In genomic region chr19:53106952-53107351, GRCm38 (mm10) we compare ENCODE assay signal across 9 mouse cellular contexts. TPM values are rescaled to one million over a fixed set of nuclear protein-coding genes. Genes with fewer than 3 reads are reported as not detected.
DNase-seq lines count a peak whose midpoint lies in the region; ATAC-seq lines count a peak whose summit lies in the region.
"Had no signal": no experiment of that assay in that cellular context is flagged by ENCODE, and none has a peak within 500 bp of the region (broad histone marks: within the 10 kb centered on the region; RNA-seq: fewer than 3 reads in every experiment).

No protein-coding gene starts in this region.

- H3K36me3 ChIP-seq in midbrain, embryonic 11.5 days (ENCODE audit: control insufficient read depth, insufficient read depth, low read length) = no peaks in the 10 kb centered on the region
- H3K36me3 ChIP-seq in midbrain, embryonic 14.5 days (ENCODE audit: control insufficient read depth, insufficient read depth, low read length) = no peaks in the 10 kb centered on the region

- H3K4me1 ChIP-seq in midbrain, embryonic 11.5 days (ENCODE audit: control insufficient read depth, insufficient read depth, low read length) = peaks cover 3% of the 10 kb centered on the region; the same call in 1 of the 2 replicates
- no peaks in the 10 kb centered on the region for H3K4me1 ChIP-seq in midbrain, embryonic 14.5 days (ENCODE audit: control insufficient read depth, insufficient read depth, low read length)

- H3K4me3 ChIP-seq in midbrain, embryonic 11.5 days (ENCODE audit: low read depth, low read length) = no peak overlapping the region
- no peak overlapping the region for H3K4me3 ChIP-seq in midbrain, embryonic 14.5 days (replicated peaks; ENCODE audit: low read depth, low read length)
- H3K4me3 ChIP-seq: erythroblast, embryonic 14.5 days had no signal

- no peak overlapping the region for H3K9ac ChIP-seq in midbrain, embryonic 11.5 days (ENCODE audit: low read length)
- no peak overlapping the region for H3K9ac ChIP-seq in midbrain, embryonic 14.5 days (replicated peaks; ENCODE audit: low read length)

- no peaks in the 10 kb centered on the region; the same call in 1 of the 2 replicates for H3K27me3 ChIP-seq in midbrain, embryonic 11.5 days (ENCODE audit: control insufficient read depth, insufficient read depth, low read length)
- no peaks in the 10 kb centered on the region for H3K27me3 ChIP-seq in midbrain, embryonic 14.5 days (ENCODE audit: control insufficient read depth, insufficient read depth, low read length)

- H3K4me2 ChIP-seq in midbrain, embryonic 11.5 days = no peak overlapping the region
- no peak overlapping the region for H3K4me2 ChIP-seq in midbrain, embryonic 14.5 days (ENCODE audit: low read length)

- H3K27ac ChIP-seq in midbrain, embryonic 11.5 days (ENCODE audit: low read depth, low read length) = no peak overlapping the region
- no peak overlapping the region for H3K27ac ChIP-seq in midbrain, embryonic 14.5 days (replicated peaks; ENCODE audit: low read depth, low read length)

- DNase-seq in frontal cortex, adult 2 months (ENCODE audit: extremely low spot score in 1 of 2, low spot score in 1 of 2) = peak; percentile 16 to 49
- DNase-seq in frontal cortex, postnatal 14 days (ENCODE audit: low spot score in 2 of 2) = no peak
- DNase-seq in midbrain, embryonic 11.5 days (ENCODE audit: low spot score, missing footprints) = peak; percentile 76
- DNase-seq in midbrain, embryonic 14.5 days = no peak
- peak; percentile 40 for DNase-seq in induced T-regulatory cell, adult 2 months (ENCODE audit: low read depth)
- peak; percentile 50 to 60 for DNase-seq in spleen, postnatal 36 days (ENCODE audit: low spot score in 2 of 2)
- DNase-seq in c-Kit-positive CD71-positive TER-119-positive erythroid progenitor cells, embryonic 14.5 days (ENCODE audit: low spot score) = no peak
- DNase-seq in urinary bladder, adult 2 months (ENCODE audit: low spot score) = no peak

- 90% methylated on average over 7 of the region's 7 CpGs for WGBS in midbrain, embryonic 11.5 days
- WGBS in midbrain, embryonic 14.5 days = 91% methylated on average over 7 of the region's 7 CpGs

- ATAC-seq in midbrain, embryonic 11.5 days (ENCODE audit: low FRiP score) = no peak
- ATAC-seq in midbrain, embryonic 14.5 days (ENCODE audit: low FRiP score, low TSS enrichment) = no peak

- no peaks in the 10 kb centered on the region for H3K9me3 ChIP-seq in midbrain, embryonic 11.5 days (ENCODE audit: control insufficient read depth, low read length)
- no peaks in the 10 kb centered on the region for H3K9me3 ChIP-seq in midbrain, embryonic 14.5 days (ENCODE audit: control insufficient read depth, low read length)

RNA-seq across cellular contexts. Expression of gene Add3, which starts 33.3 kb away (rescaled TPM):
- 72.3 and 83.1 TPM in 2 replicates for polyA plus RNA-seq in frontal cortex, adult 2 months (2012; rRNA removed)
- 49.7 and 53.8 TPM in 2 replicates for polyA plus RNA-seq in midbrain, embryonic 11.5 days (2014; fragmentation: Nextera tagmentation; extraction: Ambion mirVana)
- polyA plus RNA-seq in midbrain, embryonic 14.5 days (2014; fragmentation: Nextera tagmentation; extraction: Ambion mirVana) = 14.8 and 28.6 TPM in 2 replicates
- polyA plus RNA-seq in urinary bladder, adult 2 months (2012; rRNA removed) = 95.8 and 110 TPM in 2 replicates

Comparison
In these comparisons a context has a peak if more than half of its experiments do, and no peak if none do; other contexts are left out.
1. DNase-seq: peak in frontal cortex, adult 2 months (2 of 2), midbrain, embryonic 11.5 days (single experiment), induced T-regulatory cell, adult 2 months (single experiment) and spleen, postnatal 36 days (2 of 2); none in frontal cortex, postnatal 14 days (0 of 2), midbrain, embryonic 14.5 days (single experiment), c-Kit-positive CD71-positive TER-119-positive erythroid progenitor cells, embryonic 14.5 days (single experiment) and urinary bladder, adult 2 months (single experiment).